Mouse (Mus musculus) G1E (cell line): ENCODE measurements around the gene Rchy1.

Experiments
- CTCF ChIP-seq: IDR thresholded peaks from 2 replicates; pipeline ENCODE4 v1.5.1; 2012; ENCODE audit warnings: low read depth, low read length, inconsistent platforms, mixed read lengths
- GATA1 ChIP-seq: IDR thresholded peaks from 2 replicates; pipeline ENCODE4 v1.6.1; 2012; ENCODE audit warnings: borderline replicate concordance, low read length, inconsistent platforms, mixed read lengths
- POLR2AphosphoS5 ChIP-seq: IDR thresholded peaks from 2 replicates; pipeline ENCODE4 v1.6.1; 2012; ENCODE audit warnings: low read depth, low read length, inconsistent platforms; ENCODE audit not compliant: insufficient replicate concordance

DNA sequence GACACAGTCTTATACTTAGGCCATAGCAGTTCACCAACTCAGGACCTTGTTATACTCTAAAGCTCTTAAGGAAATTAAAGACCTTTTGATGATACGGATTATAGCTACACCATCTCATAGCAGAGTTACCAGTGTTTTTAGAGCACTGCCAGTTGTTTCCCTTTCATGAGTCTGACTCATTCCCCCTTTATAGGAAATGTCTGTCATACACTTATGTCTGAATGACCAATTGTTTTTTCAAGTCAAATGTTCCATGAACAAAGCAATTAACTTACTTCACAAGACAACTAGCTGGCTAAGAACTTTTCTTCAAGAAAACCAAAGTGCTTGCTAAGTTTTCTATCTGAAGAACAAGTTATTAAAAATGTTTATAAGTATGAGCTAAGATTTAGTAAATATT is 2.9 kb downstream of the Rchy1 start:
- TF ChIP-seq CTCF, result no peak
- no peak for TF ChIP-seq GATA1
- TF ChIP-seq POLR2AphosphoS5, result no peak
